Mouse (Mus musculus) midbrain, embryonic 15.5 days (tissue): Measurements from ENCODE around the gene Angpt4. TPM values are rescaled to one million over a fixed set of nuclear protein-coding genes. Genes with fewer than 3 reads are reported as not detected.
A peak's percentile ranks its signal among the peaks of the same experiment; 100 is the strongest.

Experiments used
- ATAC-seq: fragments of 200-750 bp; cut with Nextera tagmentation; replicated peaks from 2 replicates; pipeline ENCODE4 v1.8.0; 2017; ENCODE audit warnings: moderate TSS enrichment
- H3K27ac ChIP-seq: fragments of 300-500 bp; sonication (generic); 2 replicates; pipeline ENCODE4 v1.5.1; 2015; ENCODE audit warnings: mild to moderate bottlenecking, inconsistent platforms
- H3K27me3 ChIP-seq: fragments of 300-500 bp; sonication (generic); replicated peaks from 2 replicates; pipeline ENCODE4 v1.6.1; 2015; ENCODE audit warnings: inconsistent platforms
- H3K36me3 ChIP-seq: fragments of 300-500 bp; sonication (generic); replicated peaks from 2 replicates; pipeline ENCODE4 v1.6.1; 2015; ENCODE audit warnings: inconsistent platforms
- H3K4me1 ChIP-seq: fragments of 300-500 bp; sonication (generic); 2 replicates; pipeline ENCODE4 v1.6.1; 2015; ENCODE audit warnings: inconsistent platforms
- H3K4me2 ChIP-seq: fragments of 300-500 bp; sonication (generic); 2 replicates; pipeline ENCODE4 v1.6.1; 2015; ENCODE audit warnings: inconsistent platforms, mild to moderate bottlenecking, moderate library complexity
- H3K4me3 ChIP-seq: fragments of 300-500 bp; sonication (generic); 2 replicates; pipeline ENCODE4 v1.5.1; 2015; ENCODE audit warnings: mild to moderate bottlenecking, inconsistent platforms
- H3K9ac ChIP-seq: fragments of 300-500 bp; sonication (generic); 2 replicates; pipeline ENCODE4 v1.6.1; 2015; ENCODE audit warnings: mild to moderate bottlenecking, inconsistent platforms
- H3K9me3 ChIP-seq: fragments of 300-500 bp; sonication (generic); 2 replicates; pipeline ENCODE4 v1.6.1; 2016; ENCODE audit warnings: inconsistent platforms
- WGBS: fragments of 180-500 bp; shearing (Covaris S2); methylation state at CpG from one replicate; pipeline ENCODE4 v1.1.7; 2015; ENCODE audit warnings: mixed read lengths; 5-methylcytosine and 5-hydroxymethylcytosine counted together
- polyA plus RNA-seq: library from polyadenylated mRNA; unstranded; fragments of >200 nt; fragmentation: Nextera tagmentation; extraction: Ambion mirVana; gene quantifications from 2 replicates; pipeline ENCODE4 v1.2.1, GENCODE M21; 2015

The Angpt4 gene
- polyA plus RNA-seq, 1 experiment from 2014 or later, result 0.18 TPM

- WGBS, result 80% methylated on average over 9 of the region's 9 CpGs
- ATAC-seq, result no peak
- Histone ChIP-seq H3K27ac (no peak overlapping the region), H3K4me3 (no peak overlapping the region), H3K4me2 (no peak overlapping the region), H3K27me3 (no peaks in the 10 kb centered on the region), H3K36me3 (no peaks in the 10 kb centered on the region), H3K9ac (no peak overlapping the region), H3K9me3 (no peaks in the 10 kb centered on the region), H3K4me1 (no peaks in the 10 kb centered on the region)
Observed at GRCm38 (mm10) chr2:151919140-151919539, 8.1 kb downstream of the Angpt4 start.

GRCm38 (mm10) chr2:151921068-151921467, 10.1 kb downstream of the Angpt4 start:
- no peaks in the 10 kb centered on the region for H3K36me3 ChIP-seq
- no peaks in the 10 kb centered on the region for H3K4me1 ChIP-seq
- no peak overlapping the region for H3K9ac ChIP-seq
- 55% methylated on average over 8 of the region's 8 CpGs for WGBS
- no peaks in the 10 kb centered on the region for H3K27me3 ChIP-seq
- H3K9me3 ChIP-seq, result no peaks in the 10 kb centered on the region
- no peak overlapping the region for H3K4me2 ChIP-seq
- no peak overlapping the region for H3K4me3 ChIP-seq
- no peak overlapping the region for H3K27ac ChIP-seq
- ATAC-seq, result no peak

- Histone ChIP-seq H3K27me3 (no peaks in the 10 kb centered on the region), H3K36me3 (no peaks in the 10 kb centered on the region), H3K9me3 (no peaks in the 10 kb centered on the region), H3K4me3 (no peak overlapping the region), H3K9ac (no peak overlapping the region), H3K4me1 (no peaks in the 10 kb centered on the region), H3K4me2 (no peak overlapping the region), H3K27ac (no peak overlapping the region)
- no peak for ATAC-seq
- WGBS, result 49% methylated on average over 4 of the region's 4 CpGs
Observed at GRCm38 (mm10) chr2:151921596-151921995, 10.6 kb downstream of the Angpt4 start.

- Histone ChIP-seq H3K36me3 (no peaks in the 10 kb centered on the region), H3K4me2 (no peak overlapping the region), H3K27me3 (no peaks in the 10 kb centered on the region), H3K4me1 (no peaks in the 10 kb centered on the region), H3K9me3 (no peaks in the 10 kb centered on the region), H3K27ac (no peak overlapping the region), H3K4me3 (no peak overlapping the region), H3K9ac (no peak overlapping the region)
- ATAC-seq, result no peak
- WGBS, result 88% methylated on average over 7 of the region's 7 CpGs
Observed at GRCm38 (mm10) chr2:151924276-151924675, 13.3 kb downstream of the Angpt4 start.

- no peak overlapping the region for H3K4me3 ChIP-seq
- H3K4me2 ChIP-seq, result no peak overlapping the region
- H3K4me1 ChIP-seq, result no peaks in the 10 kb centered on the region
- no peak for ATAC-seq
- H3K27me3 ChIP-seq, result no peaks in the 10 kb centered on the region
- H3K36me3 ChIP-seq, result no peaks in the 10 kb centered on the region
- H3K9me3 ChIP-seq, result no peaks in the 10 kb centered on the region
- no peak overlapping the region for H3K9ac ChIP-seq
- H3K27ac ChIP-seq, result no peak overlapping the region
- 62% methylated on average over 4 of the region's 4 CpGs for WGBS
Observed at GRCm38 (mm10) chr2:151925715-151926114, 14.7 kb downstream of the Angpt4 start.

- Histone ChIP-seq H3K27me3 (no peaks in the 10 kb centered on the region), H3K4me1 (no peaks in the 10 kb centered on the region), H3K27ac (no peak overlapping the region), H3K4me3 (no peak overlapping the region), H3K9me3 (no peaks in the 10 kb centered on the region), H3K36me3 (no peaks in the 10 kb centered on the region), H3K4me2 (no peak overlapping the region), H3K9ac (no peak overlapping the region)
- WGBS, result 96% methylated on average over 11 of the region's 11 CpGs
- no peak for ATAC-seq
Observed at GRCm38 (mm10) chr2:151927103-151927502, 16.1 kb downstream of the Angpt4 start.

- peak; percentile 71 for ATAC-seq
- WGBS, result 34% methylated on average over 7 of the region's 7 CpGs
- Histone ChIP-seq H3K4me1 (no peaks in the 10 kb centered on the region), H3K9me3 (no peaks in the 10 kb centered on the region), H3K27me3 (no peaks in the 10 kb centered on the region), H3K4me2 (no peak overlapping the region), H3K27ac (no peak overlapping the region), H3K36me3 (no peaks in the 10 kb centered on the region), H3K9ac (no peak overlapping the region), H3K4me3 (no peak overlapping the region)
Observed at GRCm38 (mm10) chr2:151930389-151931074, 19.5 kb downstream of the Angpt4 start.

GRCm38 (mm10) chr2:151937893-151938292, 26.9 kb downstream of the Angpt4 start:
- ATAC-seq, result no peak
- no peaks in the 10 kb centered on the region for H3K36me3 ChIP-seq
- 38% methylated on average over 3 of the region's 3 CpGs for WGBS
- H3K9ac ChIP-seq, result no peak overlapping the region
- H3K27me3 ChIP-seq, result no peaks in the 10 kb centered on the region
- no peak overlapping the region for H3K4me2 ChIP-seq
- no peaks in the 10 kb centered on the region for H3K9me3 ChIP-seq
- no peaks in the 10 kb centered on the region; the same call in 1 of the 2 replicates for H3K4me1 ChIP-seq
- no peak overlapping the region for H3K4me3 ChIP-seq
- H3K27ac ChIP-seq, result no peak overlapping the region

GRCm38 (mm10) chr2:151938780-151939200, 27.8 kb downstream of the Angpt4 start:
- Histone ChIP-seq H3K4me2 (no peak overlapping the region), H3K36me3 (no peaks in the 10 kb centered on the region), H3K27me3 (no peaks in the 10 kb centered on the region), H3K4me3 (no peak overlapping the region), H3K27ac (no peak overlapping the region), H3K9me3 (no peaks in the 10 kb centered on the region), H3K9ac (no peak overlapping the region), H3K4me1 (no peaks in the 10 kb centered on the region; the same call in 1 of the 2 replicates)
- 74% methylated on average over 11 of the region's 11 CpGs for WGBS
- ATAC-seq, result no peak

GRCm38 (mm10) chr2:151939651-151940420, 28.8 kb downstream of the Angpt4 start:
- no peaks in the 10 kb centered on the region for H3K9me3 ChIP-seq
- ATAC-seq, result no peak
- H3K27ac ChIP-seq, result no peak overlapping the region
- H3K27me3 ChIP-seq, result no peaks in the 10 kb centered on the region
- H3K9ac ChIP-seq, result no peak overlapping the region
- H3K4me2 ChIP-seq, result no peak overlapping the region
- H3K4me3 ChIP-seq, result no peak overlapping the region
- H3K4me1 ChIP-seq, result no peaks in the 10 kb centered on the region; the same call in 1 of the 2 replicates
- 85% methylated on average over 5 of the region's 5 CpGs for WGBS
- H3K36me3 ChIP-seq, result no peaks in the 10 kb centered on the region

- Histone ChIP-seq H3K9ac (no peak overlapping the region), H3K27ac (no peak overlapping the region), H3K4me1 (no peaks in the 10 kb centered on the region; the same call in 1 of the 2 replicates), H3K4me2 (no peak overlapping the region), H3K9me3 (no peaks in the 10 kb centered on the region), H3K4me3 (no peak overlapping the region), H3K27me3 (no peaks in the 10 kb centered on the region), H3K36me3 (no peaks in the 10 kb centered on the region)
- WGBS, result 47% methylated on average over 2 of the region's 2 CpGs
- no peak for ATAC-seq
Observed at GRCm38 (mm10) chr2:151941269-151941668, 30.3 kb downstream of the Angpt4 start.

GRCm38 (mm10) chr2:151944106-151944505, 33.1 kb downstream of the Angpt4 start:
- Histone ChIP-seq H3K9ac (no peak overlapping the region), H3K9me3 (no peaks in the 10 kb centered on the region), H3K4me2 (no peak overlapping the region), H3K27ac (no peak overlapping the region), H3K4me3 (no peak overlapping the region), H3K4me1 (peaks cover 6% of the 10 kb centered on the region), H3K27me3 (no peaks in the 10 kb centered on the region), H3K36me3 (no peaks in the 10 kb centered on the region)
- WGBS, result 74% methylated on average over 2 of the region's 2 CpGs
- ATAC-seq, result no peak
